Mouse (Mus musculus): ENCODE data around the gene Slc37a3. TPM values are rescaled to one million over a fixed set of nuclear protein-coding genes. Genes with fewer than 3 reads are reported as not detected.
A peak's percentile ranks its signal among the peaks of the same experiment; 100 is the strongest.

Gene Slc37a3
- polyA plus RNA-seq, 1 experiment from 2014 or later, result 30.9 TPM

DNA sequence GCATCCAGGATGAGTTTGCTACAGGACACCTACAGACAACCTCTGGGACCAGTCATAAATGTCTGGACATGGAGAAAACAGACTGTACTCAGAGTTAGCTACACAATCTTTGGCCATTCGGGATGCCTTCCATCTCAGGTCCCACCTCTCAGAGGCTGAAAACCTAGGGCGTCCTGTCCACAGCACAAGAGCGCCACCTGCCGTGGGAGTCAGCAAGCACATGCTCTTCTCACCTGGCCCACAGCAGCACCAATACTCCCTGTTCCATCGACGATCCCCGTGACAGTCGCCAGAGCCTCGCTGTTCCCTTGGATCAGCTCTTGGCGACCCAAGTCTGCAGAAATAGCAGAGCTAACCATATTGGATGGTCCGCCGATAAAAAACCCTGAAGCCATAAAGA is 33.5 kb downstream of the Slc37a3 start:
- WGBS, result 21% methylated on average over 12 of the region's 12 CpGs
- no peak overlapping the region for H3K4me2 ChIP-seq (ENCODE audit: low read depth, low read length)
- no peaks in the 10 kb centered on the region for H3K9me3 ChIP-seq (replicated peaks; ENCODE audit: control insufficient read depth, low read length)
- H3K4me3 ChIP-seq (ENCODE audit: low read length), result no peak overlapping the region
- H3K27ac ChIP-seq (ENCODE audit: low read length), result no peak overlapping the region
- H3K36me3 ChIP-seq (ENCODE audit: control insufficient read depth, insufficient read depth), result peaks cover 10% of the 10 kb centered on the region
- peak; percentile 58; the same call in 1 of the 2 replicates for ATAC-seq (replicated peaks; ENCODE audit: extremely low read depth, insufficient read depth, low FRiP score)
- no peaks in the 10 kb centered on the region for H3K4me1 ChIP-seq (ENCODE audit: control insufficient read depth, insufficient read depth, low read length)
- no peaks in the 10 kb centered on the region for H3K27me3 ChIP-seq (ENCODE audit: control insufficient read depth, insufficient read depth, low read length)
- H3K9ac ChIP-seq (ENCODE audit: low read length), result no peak overlapping the region

DNA sequence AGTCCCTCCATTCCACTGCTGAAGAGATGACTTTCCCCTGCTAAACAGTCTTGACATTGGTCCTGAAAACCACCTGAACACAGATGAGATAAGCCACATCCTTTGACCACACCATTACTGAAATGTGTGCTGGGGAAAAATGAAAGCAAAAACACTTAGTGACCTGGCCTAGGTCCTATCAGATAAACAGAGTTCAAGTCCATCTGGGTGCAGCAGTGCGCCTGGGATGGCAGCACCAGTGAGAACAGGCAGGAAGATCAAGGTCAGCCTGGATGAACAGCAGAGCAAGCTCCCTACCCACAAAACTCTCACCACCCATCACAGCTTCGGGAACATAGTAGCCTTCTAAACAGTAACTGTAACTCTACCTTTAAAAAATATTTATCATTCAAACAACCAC is 35.7 kb downstream of the Slc37a3 start:
- Histone ChIP-seq H3K4me2 (ENCODE audit: low read depth, low read length) (no peak overlapping the region), H3K4me1 (ENCODE audit: control insufficient read depth, insufficient read depth, low read length) (no peaks in the 10 kb centered on the region), H3K36me3 (ENCODE audit: control insufficient read depth, insufficient read depth) (peaks cover 11% of the 10 kb centered on the region), H3K9me3 (replicated peaks; ENCODE audit: control insufficient read depth, low read length) (no peaks in the 10 kb centered on the region), H3K9ac (ENCODE audit: low read length) (no peak overlapping the region), H3K27me3 (ENCODE audit: control insufficient read depth, insufficient read depth, low read length) (no peaks in the 10 kb centered on the region), H3K27ac (ENCODE audit: low read length) (no peak overlapping the region), H3K4me3 (ENCODE audit: low read length) (no peak overlapping the region)
- 44% methylated on average over 2 of the region's 2 CpGs for WGBS
- ATAC-seq (replicated peaks; ENCODE audit: extremely low read depth, insufficient read depth, low FRiP score), result no peak

DNA sequence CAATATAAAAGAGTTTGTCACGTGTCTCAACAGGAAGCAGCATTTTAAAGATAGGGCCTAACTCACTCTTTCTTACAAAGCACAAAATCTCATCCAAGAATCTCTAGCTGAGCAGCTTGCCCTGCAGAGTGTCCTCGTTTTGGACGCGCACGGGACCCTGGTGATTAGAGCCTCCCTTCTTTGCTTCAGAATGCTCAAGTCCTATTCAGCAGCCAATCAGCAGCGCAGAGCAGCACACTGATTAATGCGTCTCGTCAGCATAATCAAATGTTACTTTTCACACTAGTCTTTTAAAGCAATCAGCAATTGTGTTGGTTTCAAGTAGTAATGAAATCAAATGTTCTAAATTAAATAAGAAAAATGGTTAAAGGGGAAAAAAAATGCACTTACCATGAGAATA is 39.1 kb downstream of the Slc37a3 start:
- 88% methylated on average over 8 of the region's 8 CpGs for WGBS
- Histone ChIP-seq H3K4me3 (ENCODE audit: low read length) (no peak overlapping the region), H3K27ac (ENCODE audit: low read length) (no peak overlapping the region), H3K36me3 (ENCODE audit: control insufficient read depth, insufficient read depth) (peaks cover 24% of the 10 kb centered on the region), H3K9ac (ENCODE audit: low read length) (no peak overlapping the region), H3K4me2 (ENCODE audit: low read depth, low read length) (no peak overlapping the region), H3K4me1 (ENCODE audit: control insufficient read depth, insufficient read depth, low read length) (no peaks in the 10 kb centered on the region), H3K27me3 (ENCODE audit: control insufficient read depth, insufficient read depth, low read length) (no peaks in the 10 kb centered on the region), H3K9me3 (replicated peaks; ENCODE audit: control insufficient read depth, low read length) (no peaks in the 10 kb centered on the region)
- no peak for ATAC-seq (replicated peaks; ENCODE audit: extremely low read depth, insufficient read depth, low FRiP score)

DNA sequence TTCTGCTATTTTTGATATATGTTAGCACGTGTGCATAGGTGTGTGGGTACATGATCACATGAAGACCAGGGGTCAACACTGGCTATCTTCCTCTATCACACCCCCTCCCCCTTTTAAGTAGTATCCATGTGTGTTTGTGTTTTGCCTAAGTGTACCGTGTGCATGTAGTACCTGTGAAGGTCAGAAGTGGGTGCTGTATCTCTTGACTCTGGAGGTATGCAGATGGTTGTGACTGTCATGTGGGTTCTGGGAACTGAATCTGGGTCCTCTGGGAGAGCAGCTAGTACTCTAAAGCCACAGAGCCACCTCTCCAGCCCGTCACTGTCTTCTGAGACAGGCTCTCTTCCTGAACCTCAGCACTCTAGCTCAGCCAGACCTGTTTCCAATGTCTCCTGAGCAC is 42.6 kb downstream of the Slc37a3 start:
- H3K36me3 ChIP-seq (ENCODE audit: control insufficient read depth, insufficient read depth), result peaks cover 19% of the 10 kb centered on the region
- H3K9me3 ChIP-seq (replicated peaks; ENCODE audit: control insufficient read depth, low read length), result no peaks in the 10 kb centered on the region
- H3K27me3 ChIP-seq (ENCODE audit: control insufficient read depth, insufficient read depth, low read length), result no peaks in the 10 kb centered on the region
- H3K4me3 ChIP-seq (ENCODE audit: low read length), result no peak overlapping the region
- no peak for ATAC-seq (replicated peaks; ENCODE audit: extremely low read depth, insufficient read depth, low FRiP score)
- no peak overlapping the region for H3K27ac ChIP-seq (ENCODE audit: low read length)
- 92% methylated on average over 3 of the region's 3 CpGs for WGBS
- no peak overlapping the region for H3K9ac ChIP-seq (ENCODE audit: low read length)
- no peak overlapping the region for H3K4me2 ChIP-seq (ENCODE audit: low read depth, low read length)
- no peaks in the 10 kb centered on the region for H3K4me1 ChIP-seq (ENCODE audit: control insufficient read depth, insufficient read depth, low read length)

DNA sequence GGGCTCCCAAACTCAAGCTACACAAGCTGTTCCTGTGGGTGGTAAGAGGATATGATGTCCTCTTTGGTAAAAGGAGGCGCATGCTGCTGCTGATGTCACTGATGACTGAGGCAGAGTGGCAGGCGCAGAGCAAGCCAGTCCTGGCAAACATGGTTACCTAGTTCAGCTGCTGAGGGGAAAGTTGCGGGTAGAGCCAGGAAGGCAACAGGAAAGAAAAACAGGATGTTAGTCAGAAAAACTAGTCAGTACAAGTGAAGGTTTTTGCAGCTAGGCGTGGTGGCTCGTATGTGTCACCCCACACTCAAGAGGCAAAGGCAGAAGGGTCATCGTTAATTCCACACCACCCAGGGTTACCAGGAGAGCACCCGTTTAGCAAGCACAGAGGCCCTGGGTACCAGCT is 43.3 kb downstream of the Slc37a3 start:
- Histone ChIP-seq H3K4me2 (ENCODE audit: low read depth, low read length) (no peak overlapping the region), H3K27me3 (ENCODE audit: control insufficient read depth, insufficient read depth, low read length) (no peaks in the 10 kb centered on the region), H3K36me3 (ENCODE audit: control insufficient read depth, insufficient read depth) (peaks cover 19% of the 10 kb centered on the region), H3K4me3 (ENCODE audit: low read length) (no peak overlapping the region), H3K27ac (ENCODE audit: low read length) (no peak overlapping the region), H3K9me3 (replicated peaks; ENCODE audit: control insufficient read depth, low read length) (no peaks in the 10 kb centered on the region), H3K9ac (ENCODE audit: low read length) (no peak overlapping the region), H3K4me1 (ENCODE audit: control insufficient read depth, insufficient read depth, low read length) (no peaks in the 10 kb centered on the region)
- ATAC-seq (replicated peaks; ENCODE audit: extremely low read depth, insufficient read depth, low FRiP score), result no peak
- 77% methylated on average over 7 of the region's 7 CpGs for WGBS

DNA sequence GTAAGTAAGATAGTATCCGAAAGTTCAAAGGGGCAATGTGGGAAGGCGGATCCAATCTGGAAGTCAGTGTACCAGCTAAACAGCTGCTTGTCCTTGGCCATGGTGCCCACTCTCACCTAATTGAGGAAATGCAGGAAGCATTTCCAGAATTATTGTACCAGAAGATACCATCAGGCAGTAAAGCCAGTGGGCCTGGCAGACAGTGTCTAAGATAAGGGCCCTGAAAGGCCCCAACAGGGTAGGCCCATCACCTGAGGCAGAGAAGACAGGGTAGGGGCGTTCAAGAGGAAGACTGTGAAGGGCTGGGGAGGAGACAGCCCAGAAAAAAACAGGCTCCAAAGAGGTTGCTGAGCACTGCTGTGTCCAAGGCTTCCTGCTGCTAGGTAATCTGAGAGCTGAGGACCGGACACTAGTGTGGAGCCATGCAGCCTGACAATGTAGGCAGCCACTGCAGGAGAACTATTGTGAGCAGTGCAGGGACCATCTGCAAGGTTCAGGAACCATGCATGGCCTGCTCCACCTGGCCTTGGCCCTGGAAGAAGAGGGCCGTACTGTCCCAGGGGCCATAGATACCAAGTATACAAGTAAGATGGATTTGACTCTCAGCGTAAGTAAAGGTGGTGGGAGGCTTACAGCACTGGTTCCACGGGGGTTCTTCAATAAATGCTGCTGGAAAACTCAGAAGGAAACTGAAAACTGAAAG is 45.3 kb downstream of the Slc37a3 start:
- Histone ChIP-seq H3K36me3 (ENCODE audit: control insufficient read depth, insufficient read depth) (peaks cover 19% of the 10 kb centered on the region), H3K27ac (ENCODE audit: low read length) (no peak overlapping the region), H3K27me3 (ENCODE audit: control insufficient read depth, insufficient read depth, low read length) (no peaks in the 10 kb centered on the region), H3K4me3 (ENCODE audit: low read length) (no peak overlapping the region), H3K9ac (ENCODE audit: low read length) (no peak overlapping the region), H3K9me3 (replicated peaks; ENCODE audit: control insufficient read depth, low read length) (no peaks in the 10 kb centered on the region), H3K4me1 (ENCODE audit: control insufficient read depth, insufficient read depth, low read length) (no peaks in the 10 kb centered on the region), H3K4me2 (ENCODE audit: low read depth, low read length) (no peak overlapping the region)
- 87% methylated on average over 7 of the region's 7 CpGs for WGBS
- no peak for ATAC-seq (replicated peaks; ENCODE audit: extremely low read depth, insufficient read depth, low FRiP score)

DNA sequence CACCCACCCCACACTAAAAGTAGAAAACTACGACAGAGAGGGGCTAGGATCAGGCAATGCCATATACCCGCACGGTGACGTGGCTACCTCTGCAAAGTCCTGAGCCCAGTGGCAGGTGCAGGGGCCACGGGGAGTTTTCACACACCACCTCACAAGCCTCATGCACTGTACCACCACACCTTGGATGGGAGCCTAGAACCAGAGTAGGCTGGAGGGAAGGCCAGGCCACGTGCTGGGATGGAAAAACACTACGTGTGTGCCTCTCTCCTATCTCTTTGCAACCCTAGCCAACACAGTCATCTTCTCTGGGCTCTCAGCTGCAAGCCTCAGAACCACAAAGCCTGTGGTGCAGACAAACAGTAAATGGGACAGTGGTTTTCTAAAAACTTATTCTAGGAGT is 46.5 kb downstream of the Slc37a3 start:
- no peaks in the 10 kb centered on the region for H3K27me3 ChIP-seq (ENCODE audit: control insufficient read depth, insufficient read depth, low read length)
- no peak overlapping the region for H3K27ac ChIP-seq (ENCODE audit: low read length)
- no peak overlapping the region for H3K9ac ChIP-seq (ENCODE audit: low read length)
- no peaks in the 10 kb centered on the region for H3K9me3 ChIP-seq (replicated peaks; ENCODE audit: control insufficient read depth, low read length)
- WGBS, result 80% methylated on average over 7 of the region's 7 CpGs
- no peak overlapping the region for H3K4me3 ChIP-seq (ENCODE audit: low read length)
- H3K4me1 ChIP-seq (ENCODE audit: control insufficient read depth, insufficient read depth, low read length), result no peaks in the 10 kb centered on the region
- peaks cover 14% of the 10 kb centered on the region for H3K36me3 ChIP-seq (ENCODE audit: control insufficient read depth, insufficient read depth)
- H3K4me2 ChIP-seq (ENCODE audit: low read depth, low read length), result no peak overlapping the region
- ATAC-seq (replicated peaks; ENCODE audit: extremely low read depth, insufficient read depth, low FRiP score), result peak; percentile 37; the same call in 1 of the 2 replicates

DNA sequence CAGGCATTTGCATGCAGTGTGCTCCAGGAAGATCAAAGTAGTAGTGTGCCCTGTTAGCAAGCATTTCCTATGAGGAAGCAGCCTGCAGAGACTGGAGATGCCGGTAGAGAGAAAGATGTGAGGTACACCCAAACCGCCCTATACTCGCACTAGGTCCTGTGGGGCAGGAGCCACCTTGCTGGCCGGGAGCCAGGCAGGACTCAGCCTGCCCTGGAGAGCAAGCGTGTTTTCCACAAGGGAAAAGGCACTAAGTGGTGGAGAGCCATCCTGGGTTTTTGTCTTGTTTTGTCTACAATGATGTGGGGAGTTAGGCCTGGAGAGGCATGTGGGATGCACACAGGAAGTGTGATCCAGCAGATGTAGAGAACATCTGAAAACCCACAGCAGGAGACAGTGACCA is 57.2 kb downstream of the Slc37a3 start:
- Histone ChIP-seq H3K4me1 (ENCODE audit: control insufficient read depth, insufficient read depth, low read length) (peaks cover 16% of the 10 kb centered on the region), H3K27ac (ENCODE audit: low read length) (no peak overlapping the region), H3K36me3 (ENCODE audit: control insufficient read depth, insufficient read depth) (no peaks in the 10 kb centered on the region), H3K9me3 (replicated peaks; ENCODE audit: control insufficient read depth, low read length) (0 out of 2 replicates have a peak, but pooled peaks cover 2% of the 10 kb centered on the region), H3K4me3 (ENCODE audit: low read length) (no peak overlapping the region), H3K4me2 (ENCODE audit: low read depth, low read length) (no peak overlapping the region), H3K27me3 (ENCODE audit: control insufficient read depth, insufficient read depth, low read length) (no peaks in the 10 kb centered on the region), H3K9ac (ENCODE audit: low read length) (no peak overlapping the region)
- ATAC-seq (replicated peaks; ENCODE audit: extremely low read depth, insufficient read depth, low FRiP score), result no peak
- WGBS, result 73% methylated on average over 5 of the region's 5 CpGs

DNA sequence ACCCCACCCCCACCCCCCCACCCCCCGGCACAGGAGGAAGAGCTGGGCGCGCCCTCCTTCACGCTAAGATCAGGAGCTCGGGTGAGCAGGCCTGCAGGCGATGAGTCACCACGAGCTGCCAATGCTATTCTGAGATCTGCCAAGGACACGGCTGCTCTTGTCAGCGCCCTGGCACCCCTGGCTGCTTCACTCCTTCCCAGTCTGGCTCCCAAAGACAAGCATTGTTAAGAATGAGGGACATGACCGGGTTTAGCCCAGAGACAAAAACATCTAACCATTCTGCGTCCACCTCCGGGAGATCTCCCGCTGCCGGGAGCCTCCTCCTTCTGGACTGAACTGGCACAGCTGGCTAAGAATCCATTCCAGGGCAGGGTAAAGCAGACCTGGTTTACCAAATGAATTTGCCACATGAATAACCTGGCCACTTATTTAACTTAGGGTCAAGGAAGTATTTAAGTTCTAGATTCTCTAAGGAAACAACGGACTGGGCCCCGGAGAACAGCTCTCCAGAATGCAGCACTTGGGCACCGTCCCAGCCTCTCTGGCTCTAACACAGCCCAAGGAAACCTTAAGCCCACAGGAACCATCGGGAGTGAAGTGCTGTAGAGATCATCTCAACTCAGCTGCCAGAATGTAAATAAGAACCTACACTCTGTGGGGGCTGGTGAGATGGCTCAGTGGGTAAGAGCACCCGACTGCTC is 58.3 kb downstream of the Slc37a3 start:
- H3K9ac ChIP-seq (ENCODE audit: low read length), result peak overlapping the region; percentile 15; the same call in 1 of the 2 replicates
- peak overlapping the region; percentile 87 for H3K27ac ChIP-seq (ENCODE audit: low read length)
- no peaks in the 10 kb centered on the region for H3K36me3 ChIP-seq (ENCODE audit: control insufficient read depth, insufficient read depth)
- peak; percentile 89 for ATAC-seq (replicated peaks; ENCODE audit: extremely low read depth, insufficient read depth, low FRiP score)
- WGBS, result 41% methylated on average over 13 of the region's 19 CpGs
- H3K9me3 ChIP-seq (replicated peaks; ENCODE audit: control insufficient read depth, low read length), result no peaks in the 10 kb centered on the region
- no peak overlapping the region for H3K4me3 ChIP-seq (ENCODE audit: low read length)
- peaks cover 16% of the 10 kb centered on the region for H3K4me1 ChIP-seq (ENCODE audit: control insufficient read depth, insufficient read depth, low read length)
- peak overlapping the region; percentile 29 for H3K4me2 ChIP-seq (ENCODE audit: low read depth, low read length)
- H3K27me3 ChIP-seq (ENCODE audit: control insufficient read depth, insufficient read depth, low read length), result no peaks in the 10 kb centered on the region

Data from heart, embryonic 16.5 days (tissue).